Mouse (Mus musculus): ENCODE measurements around the gene Gm7879.

GRCm38 (mm10) chr5:43910006-43910405, 2.9 kb upstream of the Gm7879 start:
- no peak for TF ChIP-seq POLR2A (IDR thresholded peaks at IDR 0.05; ENCODE audit: extremely low read depth, insufficient read depth, low read length)
- no peak for TF ChIP-seq CTCF (IDR thresholded peaks at IDR 0.05; ENCODE audit: low read depth, low read length)
